Mouse (Mus musculus): Measurements from ENCODE around the gene Wfdc5.
"Not testable (repeated sequence)": the region's sequence is repeated elsewhere in the genome, so short reads cannot be mapped to it uniquely, and the experiment has no call there.

Wfdc5 gene

GRCm38 (mm10) chr2:164182692-164183255 is at the start of gene Wfdc5:
Gene Wfdc5, minus strand, starts transcription at chr2:164182742.
- DNase-seq (ENCODE audit: low read depth, low spot score), result no peak

- DNase-seq (ENCODE audit: low read depth, low spot score), result no peak
Observed at GRCm38 (mm10) chr2:164228361-164229070, 46.0 kb upstream of the Wfdc5 start.

- DNase-seq (ENCODE audit: low read depth, low spot score), result no peak
Observed at GRCm38 (mm10) chr2:164221522-164221921, 39.0 kb upstream of the Wfdc5 start, which contains the start of gene Wfdc15b. Gene Wfdc15b, minus strand, starts transcription at chr2:164221660.

- no peak for DNase-seq (ENCODE audit: low read depth, low spot score)
Observed at GRCm38 (mm10) chr2:164219295-164219694, 36.8 kb upstream of the Wfdc5 start.

- DNase-seq (ENCODE audit: low read depth, low spot score), result no peak
Observed at GRCm38 (mm10) chr2:164212711-164213110, 30.2 kb upstream of the Wfdc5 start.

- DNase-seq (ENCODE audit: low read depth, low spot score), result no peak
Observed at GRCm38 (mm10) chr2:164210892-164211291, 28.4 kb upstream of the Wfdc5 start.

- DNase-seq (ENCODE audit: low read depth, low spot score), result no peak
Observed at GRCm38 (mm10) chr2:164206676-164207075, 24.1 kb upstream of the Wfdc5 start.

GRCm38 (mm10) chr2:164206011-164206410 is 23.5 kb upstream of the Wfdc5 start:
- DNase-seq (ENCODE audit: low read depth, low spot score), result not testable (repeated sequence)

- DNase-seq (ENCODE audit: low read depth, low spot score), result no peak
Observed at GRCm38 (mm10) chr2:164199626-164200327, 17.2 kb upstream of the Wfdc5 start, which contains the start of gene Wfdc15a. Gene Wfdc15a, minus strand, starts transcription at chr2:164200130.

GRCm38 (mm10) chr2:164196700-164196990 is 14.1 kb upstream of the Wfdc5 start:
- DNase-seq (ENCODE audit: low read depth, low spot score), result no peak

GRCm38 (mm10) chr2:164195971-164196699 is 13.6 kb upstream of the Wfdc5 start:
- no peak for DNase-seq (ENCODE audit: low read depth, low spot score)

GRCm38 (mm10) chr2:164194959-164195630 is 12.6 kb upstream of the Wfdc5 start:
- no peak for DNase-seq (ENCODE audit: low read depth, low spot score)

- DNase-seq (ENCODE audit: low read depth, low spot score), result no peak
Observed at GRCm38 (mm10) chr2:164192279-164192678, 9.7 kb upstream of the Wfdc5 start.

- no peak for DNase-seq (ENCODE audit: low read depth, low spot score)
Observed at GRCm38 (mm10) chr2:164190576-164190975, 8.0 kb upstream of the Wfdc5 start, which contains the start of gene Wfdc12. Gene Wfdc12, minus strand, starts transcription at chr2:164190608.

GRCm38 (mm10) chr2:164188722-164189121 is 6.2 kb upstream of the Wfdc5 start:
- DNase-seq (ENCODE audit: low read depth, low spot score), result no peak

GRCm38 (mm10) chr2:164184145-164184719 is 1.7 kb upstream of the Wfdc5 start:
- no peak for DNase-seq (ENCODE audit: low read depth, low spot score)

GRCm38 (mm10) chr2:164183340-164183739 is 798 bp upstream of the Wfdc5 start:
- DNase-seq (ENCODE audit: low read depth, low spot score), result no peak

GRCm38 (mm10) chr2:164180770-164181169 is 1.8 kb downstream of the Wfdc5 start:
- no peak for DNase-seq (ENCODE audit: low read depth, low spot score)

- DNase-seq (ENCODE audit: low read depth, low spot score), result no peak
Observed at GRCm38 (mm10) chr2:164180124-164180523, 2.4 kb downstream of the Wfdc5 start.

- DNase-seq (ENCODE audit: low read depth, low spot score), result no peak
Observed at GRCm38 (mm10) chr2:164177831-164178230, 4.7 kb downstream of the Wfdc5 start.

GRCm38 (mm10) chr2:164175850-164176249 is 6.7 kb downstream of the Wfdc5 start:
- no peak for DNase-seq (ENCODE audit: low read depth, low spot score)
